Mouse (Mus musculus) heart, postnatal 4 days (tissue): ENCODE measurements at regions not wholly inside any gene's neighbourhood (a gene's known extent, or its start where the extent isn't known, plus 50 kb on each side); places are given as distances from the start of the nearest gene placed in this dataset.

ENCODE experiments used
- DNase-seq: peaks from one replicate; pipeline ENCODE4 v3.0.0; 2021

- DNase-seq, result no peak
These were observed 173.9 kb upstream of the Lef1 start for GRCm38 (mm10) chr3:130936336-130936735.

GRCm38 (mm10) chr3:130935926-130936315 lies 174.3 kb upstream of the Lef1 start:
- DNase-seq, result no peak

- DNase-seq, result no peak
These were observed 174.9 kb upstream of the Lef1 start for GRCm38 (mm10) chr3:130935302-130935925.

GRCm38 (mm10) chr3:130932723-130933122 lies 177.5 kb upstream of the Lef1 start:
- DNase-seq, result no peak

GRCm38 (mm10) chr3:130932226-130932625 lies 178.0 kb upstream of the Lef1 start:
- DNase-seq, result no peak

GRCm38 (mm10) chr3:130925000-130925399 lies 185.3 kb upstream of the Lef1 start:
- DNase-seq, result no peak

GRCm38 (mm10) chr3:130923615-130923958 lies 186.7 kb upstream of the Lef1 start:
- DNase-seq, result no peak

- DNase-seq, result no peak
These were observed 187.3 kb upstream of the Lef1 start for GRCm38 (mm10) chr3:130922812-130923614.

GRCm38 (mm10) chr3:130921621-130922245 lies 188.5 kb upstream of the Lef1 start:
- no peak for DNase-seq

- no peak for DNase-seq
These were observed 183.6 kb upstream of the Rpl34 start for GRCm38 (mm10) chr3:130913812-130914211.

- DNase-seq, result no peak
These were observed 174.9 kb upstream of the Rpl34 start for GRCm38 (mm10) chr3:130905101-130905500.

- DNase-seq, result no peak
These were observed 173.1 kb upstream of the Rpl34 start for GRCm38 (mm10) chr3:130903329-130903728.

GRCm38 (mm10) chr3:130902376-130902775 lies 172.2 kb upstream of the Rpl34 start:
- no peak for DNase-seq

- DNase-seq, result peak; percentile 17
These were observed 171.1 kb upstream of the Rpl34 start for GRCm38 (mm10) chr3:130901343-130901742.

GRCm38 (mm10) chr3:130900846-130901245 lies 170.6 kb upstream of the Rpl34 start:
- DNase-seq, result no peak

GRCm38 (mm10) chr3:130900054-130900840 lies 170.0 kb upstream of the Rpl34 start:
- DNase-seq, result peak; percentile 33

- no peak for DNase-seq
These were observed 164.1 kb upstream of the Rpl34 start for GRCm38 (mm10) chr3:130894168-130894814.

GRCm38 (mm10) chr3:130891310-130891709 lies 161.1 kb upstream of the Rpl34 start:
- no peak for DNase-seq

- no peak for DNase-seq
These were observed 158.4 kb upstream of the Rpl34 start for GRCm38 (mm10) chr3:130888587-130888986.

GRCm38 (mm10) chr3:130887540-130888312 lies 157.5 kb upstream of the Rpl34 start:
- DNase-seq, result no peak

- DNase-seq, result no peak
These were observed 155.8 kb upstream of the Rpl34 start for GRCm38 (mm10) chr3:130885974-130886373.

GRCm38 (mm10) chr3:130884393-130884792 lies 154.2 kb upstream of the Rpl34 start:
- no peak for DNase-seq
